Comparison of ENCODE assay signal across 9 mouse cellular contexts in genomic region chr11:60178506-60178905, GRCm38 (mm10). TPM values are rescaled to one million over a fixed set of nuclear protein-coding genes. Genes with fewer than 3 reads are reported as not detected.
DNase-seq lines count a peak whose midpoint lies in the region; ATAC-seq lines count a peak whose summit lies in the region.
"Had no signal": no experiment of that assay in that cellular context is flagged by ENCODE, and none has a peak within 500 bp of the region (broad histone marks: within the 10 kb centered on the region; RNA-seq: fewer than 3 reads in every experiment).

No protein-coding gene starts in this region.

- no peak overlapping the region for H3K9ac ChIP-seq in kidney, embryonic 14.5 days (ENCODE audit: low read depth, low read length)
- H3K9ac ChIP-seq in embryonic facial prominence, embryonic 14.5 days (ENCODE audit: low read depth, low read length): no peak overlapping the region
- no peak overlapping the region for H3K9ac ChIP-seq in kidney, embryonic 15.5 days
- H3K9ac ChIP-seq in neural tube, embryonic 14.5 days (replicated peaks; ENCODE audit: low read depth, low read length): no peak overlapping the region

- H3K4me2 ChIP-seq in kidney, embryonic 14.5 days (replicated peaks; ENCODE audit: low read depth, low read length): no peak overlapping the region; the same call in none of the 2 replicates
- H3K4me2 ChIP-seq in embryonic facial prominence, embryonic 14.5 days (ENCODE audit: low read depth, low read length): no peak overlapping the region
- H3K4me2 ChIP-seq in kidney, embryonic 15.5 days: no peak overlapping the region
- H3K4me2 ChIP-seq in neural tube, embryonic 14.5 days (ENCODE audit: low read depth, low read length): no peak overlapping the region

- H3K4me3 ChIP-seq in kidney, embryonic 14.5 days (ENCODE audit: low read length): no peak overlapping the region
- H3K4me3 ChIP-seq in embryonic facial prominence, embryonic 14.5 days (ENCODE audit: low read depth, low read length): no peak overlapping the region
- no peak overlapping the region for H3K4me3 ChIP-seq in kidney, embryonic 15.5 days (replicated peaks)
- no peak overlapping the region for H3K4me3 ChIP-seq in neural tube, embryonic 14.5 days (ENCODE audit: low read depth, low read length)

- ATAC-seq in kidney, embryonic 14.5 days (ENCODE audit: low FRiP score, low TSS enrichment): no peak
- no peak for ATAC-seq in embryonic facial prominence, embryonic 14.5 days (ENCODE audit: low read depth)
- no peak for ATAC-seq in kidney, embryonic 15.5 days (replicated peaks; ENCODE audit: low FRiP score)
- ATAC-seq in neural tube, embryonic 14.5 days (ENCODE audit: low read depth): no peak
- no peak for ATAC-seq in granulocyte monocyte progenitor cell, adult 5-6 weeks (replicated peaks; ENCODE audit: poor library complexity, severe bottlenecking)

- peaks cover 55% of the 10 kb centered on the region for H3K4me1 ChIP-seq in kidney, embryonic 14.5 days (ENCODE audit: control insufficient read depth, insufficient read depth, low read length)
- peaks cover 77% of the 10 kb centered on the region for H3K4me1 ChIP-seq in embryonic facial prominence, embryonic 14.5 days (ENCODE audit: control insufficient read depth, insufficient read depth, low read length)
- H3K4me1 ChIP-seq in kidney, embryonic 15.5 days: peaks cover 89% of the 10 kb centered on the region
- peaks cover 62% of the 10 kb centered on the region for H3K4me1 ChIP-seq in neural tube, embryonic 14.5 days (ENCODE audit: control insufficient read depth, insufficient read depth, low read length)

- no peaks in the 10 kb centered on the region for H3K27me3 ChIP-seq in kidney, embryonic 14.5 days (ENCODE audit: control insufficient read depth, insufficient read depth, low read length)
- H3K27me3 ChIP-seq in embryonic facial prominence, embryonic 14.5 days (replicated peaks; ENCODE audit: control insufficient read depth, insufficient read depth, low read length): no peaks in the 10 kb centered on the region
- H3K27me3 ChIP-seq in kidney, embryonic 15.5 days: no peaks in the 10 kb centered on the region
- H3K27me3 ChIP-seq in neural tube, embryonic 14.5 days (ENCODE audit: control insufficient read depth, insufficient read depth, low read length): no peaks in the 10 kb centered on the region

- H3K36me3 ChIP-seq in kidney, embryonic 14.5 days (ENCODE audit: control insufficient read depth, insufficient read depth, low read length): no peaks in the 10 kb centered on the region
- peaks cover 6% of the 10 kb centered on the region; the same call in 1 of the 2 replicates for H3K36me3 ChIP-seq in embryonic facial prominence, embryonic 14.5 days (ENCODE audit: control insufficient read depth, insufficient read depth, low read length)
- peaks cover 5% of the 10 kb centered on the region; the same call in 1 of the 2 replicates for H3K36me3 ChIP-seq in kidney, embryonic 15.5 days
- no peaks in the 10 kb centered on the region for H3K36me3 ChIP-seq in neural tube, embryonic 14.5 days (ENCODE audit: control insufficient read depth, insufficient read depth, low read length)

- no peak overlapping the region for H3K27ac ChIP-seq in kidney, embryonic 14.5 days (ENCODE audit: low read depth, low read length)
- no peak overlapping the region for H3K27ac ChIP-seq in embryonic facial prominence, embryonic 14.5 days (replicated peaks; ENCODE audit: low read depth, low read length)
- 0 out of 2 replicates have a peak overlapping the region, but pooled peaks have one; percentile 4 for H3K27ac ChIP-seq in kidney, embryonic 15.5 days
- peak overlapping the region; percentile 22; the same call in 1 of the 2 replicates for H3K27ac ChIP-seq in neural tube, embryonic 14.5 days (ENCODE audit: low read depth, low read length)

- no peaks in the 10 kb centered on the region for H3K9me3 ChIP-seq in kidney, embryonic 14.5 days (ENCODE audit: control insufficient read depth, low read length)
- no peaks in the 10 kb centered on the region for H3K9me3 ChIP-seq in embryonic facial prominence, embryonic 14.5 days (ENCODE audit: control insufficient read depth, low read length)
- H3K9me3 ChIP-seq in kidney, embryonic 15.5 days (replicated peaks): no peaks in the 10 kb centered on the region
- H3K9me3 ChIP-seq in neural tube, embryonic 14.5 days (ENCODE audit: control insufficient read depth, low read length): no peaks in the 10 kb centered on the region
- H3K9me3 ChIP-seq: G1E had no signal

- DNase-seq in kidney, adult 11 months: peak; percentile 77
- peak; percentile 62 for DNase-seq in embryonic facial prominence, embryonic 14.5 days (ENCODE audit: low spot score)
- DNase-seq in natural killer cell, adult 2 months (ENCODE audit: low spot score in 2 of 2): no peak
- DNase-seq in retina, embryonic 14.5 days (ENCODE audit: low spot score): no peak

RNA-seq across cellular contexts. Expression of gene Srebf1, which starts 43.9 kb away (rescaled TPM):
- polyA plus RNA-seq in kidney, embryonic 14.5 days (2014; fragmentation: Nextera tagmentation; extraction: Ambion mirVana): 58.8 and 60.1 TPM in 2 replicates
- polyA plus RNA-seq in embryonic facial prominence, embryonic 14.5 days (2014; fragmentation: Nextera tagmentation; extraction: Ambion mirVana): 58.3 and 67.6 TPM in 2 replicates
- 56.3 and 60.0 TPM in 2 replicates for polyA plus RNA-seq in kidney, embryonic 15.5 days (2015; fragmentation: Nextera tagmentation; extraction: Ambion mirVana)
- 38.5 and 41.3 TPM in 2 replicates for polyA plus RNA-seq in neural tube, embryonic 14.5 days (2014; fragmentation: Nextera tagmentation; extraction: Ambion mirVana)
- 27.3 and 33.0 TPM in 2 replicates for total RNA-seq in granulocyte monocyte progenitor cell, adult 5-6 weeks (2014; fragmentation: Nextera tagmentation)
- total RNA-seq in granulocyte monocyte progenitor cell, adult 5-6 weeks (2017): 36.8 and 42.0 TPM in 2 replicates

Comparison
In these comparisons a context has a peak if more than half of its experiments do, and no peak if none do; other contexts are left out.
1. H3K27ac ChIP-seq: peak in kidney, embryonic 15.5 days (single experiment) and neural tube, embryonic 14.5 days (single experiment); none in kidney, embryonic 14.5 days (single experiment) and embryonic facial prominence, embryonic 14.5 days (single experiment).
2. DNase-seq: peak in kidney, adult 11 months (single experiment) and embryonic facial prominence, embryonic 14.5 days (single experiment); none in natural killer cell, adult 2 months (0 of 2) and retina, embryonic 14.5 days (single experiment).